Mouse (Mus musculus): ENCODE measurements at regions not wholly inside any gene's neighbourhood (a gene's known extent, or its start where the extent isn't known, plus 50 kb on each side); places are given as distances from the start of the nearest gene placed in this dataset.

- no peak overlapping the region for H3K4me3 ChIP-seq (ENCODE audit: control insufficient read depth, insufficient read depth, low read length)
- no peak for TF ChIP-seq CTCF (IDR thresholded peaks at IDR 0.05; ENCODE audit: borderline replicate concordance, control insufficient read depth, extremely low read depth, insufficient read depth, low read length, poor library complexity)
- no peak for TF ChIP-seq POLR2A (IDR thresholded peaks at IDR 0.05; ENCODE audit: control insufficient read depth, extremely low read depth, insufficient read depth, low read length, poor library complexity)
- H3K27ac ChIP-seq (ENCODE audit: control insufficient read depth, insufficient read depth, low read length), result no peak overlapping the region
- 97% methylated on average over 1 of the region's 1 CpGs for WGBS
- no peak for DNase-seq
- H3K27me3 ChIP-seq (ENCODE audit: control insufficient read depth, insufficient read depth, low read length), result no peaks in the 10 kb centered on the region
- no peaks in the 10 kb centered on the region for H3K4me1 ChIP-seq (replicated peaks; ENCODE audit: control insufficient read depth, insufficient read depth, low read length)
- no peaks in the 10 kb centered on the region for H3K36me3 ChIP-seq (ENCODE audit: control insufficient read depth, insufficient read depth, low read length)
Measured at GRCm38 (mm10) chr7:115237131-115237530, 493.6 kb downstream of the Insc start.

- Histone ChIP-seq H3K36me3 (ENCODE audit: control insufficient read depth, insufficient read depth, low read length) (no peaks in the 10 kb centered on the region), H3K4me1 (replicated peaks; ENCODE audit: control insufficient read depth, insufficient read depth, low read length) (no peaks in the 10 kb centered on the region), H3K4me3 (ENCODE audit: control insufficient read depth, insufficient read depth, low read length) (no peak overlapping the region), H3K27me3 (ENCODE audit: control insufficient read depth, insufficient read depth, low read length) (no peaks in the 10 kb centered on the region), H3K27ac (ENCODE audit: control insufficient read depth, insufficient read depth, low read length) (no peak overlapping the region)
- WGBS, result 88% methylated on average over 2 of the region's 2 CpGs
- no peak for DNase-seq
- TF ChIP-seq CTCF (IDR thresholded peaks at IDR 0.05; ENCODE audit: borderline replicate concordance, control insufficient read depth, extremely low read depth, insufficient read depth, low read length, poor library complexity) (no peak), POLR2A (IDR thresholded peaks at IDR 0.05; ENCODE audit: control insufficient read depth, extremely low read depth, insufficient read depth, low read length, poor library complexity) (no peak)
Measured at GRCm38 (mm10) chr7:115251591-115252369, 508.3 kb downstream of the Insc start.

GRCm38 (mm10) chr7:115252370-115252750 is 508.9 kb downstream of the Insc start:
- H3K36me3 ChIP-seq (ENCODE audit: control insufficient read depth, insufficient read depth, low read length), result no peaks in the 10 kb centered on the region
- no peak overlapping the region for H3K27ac ChIP-seq (ENCODE audit: control insufficient read depth, insufficient read depth, low read length)
- 99% methylated on average over 2 of the region's 2 CpGs for WGBS
- no peak for DNase-seq
- no peak overlapping the region for H3K4me3 ChIP-seq (ENCODE audit: control insufficient read depth, insufficient read depth, low read length)
- H3K4me1 ChIP-seq (replicated peaks; ENCODE audit: control insufficient read depth, insufficient read depth, low read length), result no peaks in the 10 kb centered on the region
- TF ChIP-seq CTCF (IDR thresholded peaks at IDR 0.05; ENCODE audit: borderline replicate concordance, control insufficient read depth, extremely low read depth, insufficient read depth, low read length, poor library complexity), result no peak
- no peak for TF ChIP-seq POLR2A (IDR thresholded peaks at IDR 0.05; ENCODE audit: control insufficient read depth, extremely low read depth, insufficient read depth, low read length, poor library complexity)
- H3K27me3 ChIP-seq (ENCODE audit: control insufficient read depth, insufficient read depth, low read length), result no peaks in the 10 kb centered on the region

- DNase-seq, result no peak
- Histone ChIP-seq H3K36me3 (ENCODE audit: control insufficient read depth, insufficient read depth, low read length) (no peaks in the 10 kb centered on the region), H3K4me1 (replicated peaks; ENCODE audit: control insufficient read depth, insufficient read depth, low read length) (no peaks in the 10 kb centered on the region), H3K27ac (ENCODE audit: control insufficient read depth, insufficient read depth, low read length) (no peak overlapping the region), H3K4me3 (ENCODE audit: control insufficient read depth, insufficient read depth, low read length) (no peak overlapping the region), H3K27me3 (ENCODE audit: control insufficient read depth, insufficient read depth, low read length) (no peaks in the 10 kb centered on the region)
- TF ChIP-seq CTCF (IDR thresholded peaks at IDR 0.05; ENCODE audit: borderline replicate concordance, control insufficient read depth, extremely low read depth, insufficient read depth, low read length, poor library complexity) (no peak), POLR2A (IDR thresholded peaks at IDR 0.05; ENCODE audit: control insufficient read depth, extremely low read depth, insufficient read depth, low read length, poor library complexity) (no peak)
- 76% methylated on average over 3 of the region's 3 CpGs for whole genome bisulfite sequencing
Measured at GRCm38 (mm10) chr7:115258626-115259025, 515.1 kb downstream of the Insc start.

- no peak for TF ChIP-seq CTCF (IDR thresholded peaks at IDR 0.05; ENCODE audit: borderline replicate concordance, control insufficient read depth, extremely low read depth, insufficient read depth, low read length, poor library complexity)
- TF ChIP-seq POLR2A (IDR thresholded peaks at IDR 0.05; ENCODE audit: control insufficient read depth, extremely low read depth, insufficient read depth, low read length, poor library complexity), result no peak
- H3K27ac ChIP-seq (ENCODE audit: control insufficient read depth, insufficient read depth, low read length), result no peak overlapping the region
- WGBS, result 92% methylated on average over 2 of the region's 2 CpGs
Measured at GRCm38 (mm10) chr7:115263082-115263481, 519.6 kb downstream of the Insc start.

GRCm38 (mm10) chr7:115266141-115266540 is 522.6 kb downstream of the Insc start:
- Histone ChIP-seq H3K27me3 (ENCODE audit: control insufficient read depth, insufficient read depth, low read length) (no peaks in the 10 kb centered on the region), H3K27ac (ENCODE audit: control insufficient read depth, insufficient read depth, low read length) (no peak overlapping the region), H3K4me1 (replicated peaks; ENCODE audit: control insufficient read depth, insufficient read depth, low read length) (no peaks in the 10 kb centered on the region), H3K36me3 (ENCODE audit: control insufficient read depth, insufficient read depth, low read length) (no peaks in the 10 kb centered on the region), H3K4me3 (ENCODE audit: control insufficient read depth, insufficient read depth, low read length) (no peak overlapping the region)
- TF ChIP-seq POLR2A (IDR thresholded peaks at IDR 0.05; ENCODE audit: control insufficient read depth, extremely low read depth, insufficient read depth, low read length, poor library complexity) (no peak), CTCF (IDR thresholded peaks at IDR 0.05; ENCODE audit: borderline replicate concordance, control insufficient read depth, extremely low read depth, insufficient read depth, low read length, poor library complexity) (no peak)
- no peak for DNase-seq
- 98% methylated on average over 4 of the region's 4 CpGs for WGBS

More at GRCm38 (mm10) chr7:115263082-115263481, 519.6 kb downstream of the Insc start:
- Histone ChIP-seq H3K4me1 (replicated peaks; ENCODE audit: control insufficient read depth, insufficient read depth, low read length) (no peaks in the 10 kb centered on the region), H3K27me3 (ENCODE audit: control insufficient read depth, insufficient read depth, low read length) (no peaks in the 10 kb centered on the region), H3K4me3 (ENCODE audit: control insufficient read depth, insufficient read depth, low read length) (no peak overlapping the region), H3K36me3 (ENCODE audit: control insufficient read depth, insufficient read depth, low read length) (no peaks in the 10 kb centered on the region)
- DNase-seq, result no peak
